Mouse (Mus musculus): ENCODE data around the gene Rhbdl3.

Rhbdl3 gene

GRCm38 (mm10) chr11:80383626-80384046 is 82.9 kb downstream of the Rhbdl3 start:
- DNase-seq (ENCODE audit: inconsistent age in 2 of 2, low spot score in 1 of 2), result no peak

DNA sequence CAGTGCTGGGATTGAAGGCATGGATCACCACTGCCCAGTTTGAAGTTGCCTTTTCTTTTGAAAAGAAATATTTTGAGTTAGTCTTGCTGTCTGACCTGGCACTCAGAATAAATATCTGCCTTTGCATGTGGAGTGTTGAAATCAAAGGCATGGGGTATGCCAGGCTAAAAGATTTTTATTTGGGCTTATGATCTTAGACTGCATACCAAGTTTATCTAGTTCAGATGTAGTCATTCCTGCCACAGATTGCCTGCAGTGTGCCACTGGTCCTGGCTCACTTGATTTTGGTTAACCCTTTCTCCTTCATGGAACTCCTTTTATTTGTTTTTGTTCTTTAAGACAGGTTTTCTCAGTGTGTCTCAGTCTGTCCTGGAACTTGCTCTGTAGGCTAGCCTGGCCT is 83.7 kb downstream of the Rhbdl3 start:
- DNase-seq (ENCODE audit: inconsistent age in 2 of 2, low spot score in 1 of 2), result no peak

- DNase-seq (ENCODE audit: inconsistent age in 2 of 2, low spot score in 1 of 2), result peak in 1 of 2 experiments; percentile 53
Measured at GRCm38 (mm10) chr11:80385055-80385454, 84.3 kb downstream of the Rhbdl3 start.

DNA sequence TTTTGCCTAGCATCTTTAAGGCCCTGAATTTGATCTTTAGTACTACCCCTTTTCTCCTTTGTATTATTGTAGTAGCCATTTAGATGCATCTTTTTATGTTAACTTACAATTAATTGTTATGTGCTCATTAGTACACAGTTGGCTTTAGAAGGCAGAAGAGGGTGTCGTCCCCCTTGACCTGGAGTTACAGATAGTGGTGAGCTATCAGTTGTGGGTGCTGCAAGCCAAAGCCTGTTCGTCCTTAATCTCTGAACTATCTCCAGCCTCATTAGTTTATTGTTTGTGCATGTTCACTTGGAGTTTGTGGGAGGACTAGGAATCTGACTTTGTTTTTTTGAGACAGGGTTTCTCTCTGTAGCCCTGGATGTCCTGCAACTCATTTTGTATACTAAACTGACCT is 86.1 kb downstream of the Rhbdl3 start:
- DNase-seq (ENCODE audit: inconsistent age in 2 of 2, low spot score in 1 of 2), result peak in 1 of 2 experiments; percentile 45

- no peak for DNase-seq (ENCODE audit: inconsistent age in 2 of 2, low spot score in 1 of 2)
Measured at GRCm38 (mm10) chr11:80389885-80390284, 89.2 kb downstream of the Rhbdl3 start.

DNA sequence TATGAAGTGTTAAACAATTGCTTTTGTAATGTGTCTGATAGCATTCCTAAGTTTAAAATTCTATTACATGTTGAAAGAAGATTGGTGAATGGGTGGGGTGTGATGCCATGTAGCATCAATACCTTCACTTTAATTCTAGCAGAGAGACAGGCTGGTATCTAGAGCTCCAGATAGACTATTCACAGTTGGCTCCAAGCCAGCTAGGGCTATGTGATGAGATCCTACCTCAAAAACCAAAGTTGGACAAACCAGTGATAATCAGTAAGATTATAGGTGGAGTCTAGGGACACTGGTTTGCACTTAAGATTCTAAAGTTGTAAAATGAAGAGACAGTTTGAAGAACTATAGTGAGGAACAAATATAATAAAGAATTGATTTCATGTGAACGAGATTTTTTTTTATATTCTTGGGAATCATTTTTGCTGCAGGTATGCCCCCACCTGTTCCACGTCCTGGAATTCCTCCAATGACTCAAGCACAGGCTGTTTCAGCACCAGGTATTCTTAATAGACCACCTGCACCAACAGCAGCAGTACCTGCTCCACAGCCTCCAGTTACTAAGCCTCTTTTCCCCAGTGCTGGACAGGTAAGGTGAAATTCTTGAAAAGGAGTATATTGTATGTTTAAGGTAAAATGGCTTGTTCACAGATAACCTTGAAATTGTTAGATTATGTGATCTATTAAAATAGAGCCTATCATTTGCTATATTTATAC is 90.9 kb downstream of the Rhbdl3 start:
- peak in 1 of 2 experiments; percentile 27 for DNase-seq (ENCODE audit: inconsistent age in 2 of 2, low spot score in 1 of 2)

- no peak for DNase-seq (ENCODE audit: inconsistent age in 2 of 2, low spot score in 1 of 2)
Measured at GRCm38 (mm10) chr11:80395930-80396329, 95.2 kb downstream of the Rhbdl3 start.

DNA sequence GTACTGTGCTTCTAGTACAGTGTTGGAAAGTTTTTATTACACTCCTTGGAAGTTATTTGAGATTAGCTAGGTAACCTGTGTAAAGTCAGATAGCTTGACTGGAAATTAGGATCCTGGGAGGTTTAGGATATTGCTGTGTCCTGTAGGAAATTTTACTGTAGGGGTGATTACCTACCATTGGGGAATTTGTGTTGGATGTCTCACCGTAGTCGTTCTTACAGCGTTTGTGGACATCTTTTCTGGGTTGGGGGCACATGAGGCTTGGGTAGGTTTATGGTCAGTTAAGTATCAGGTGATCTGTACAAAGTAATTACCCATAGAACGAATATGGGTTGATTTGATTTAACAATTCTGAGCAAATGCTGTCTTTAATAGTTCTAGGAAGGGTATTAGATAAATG is 95.9 kb downstream of the Rhbdl3 start:
- no peak for DNase-seq (ENCODE audit: inconsistent age in 2 of 2, low spot score in 1 of 2)

All from adrenal gland, adult (tissue).